Mouse (Mus musculus) forebrain, embryonic 15.5 days (tissue): ENCODE results near the gene Parm1. TPM values are rescaled to one million over a fixed set of nuclear protein-coding genes. Genes with fewer than 3 reads are reported as not detected.

Experiments
- ATAC-seq: fragments of 200-750 bp; cut with Nextera tagmentation; replicated peaks from 2 replicates; pipeline ENCODE4 v1.8.0; 2017; ENCODE audit warnings: mild to moderate bottlenecking, moderate TSS enrichment, moderate library complexity
- H3K27ac ChIP-seq: fragments of 300-500 bp; sonication (generic); replicated peaks from 2 replicates; pipeline ENCODE4 v1.5.1; 2015; ENCODE audit warnings: mild to moderate bottlenecking, inconsistent platforms
- H3K27me3 ChIP-seq: fragments of 300-500 bp; sonication (generic); 2 replicates; pipeline ENCODE4 v1.6.1; 2015; ENCODE audit warnings: inconsistent platforms
- H3K36me3 ChIP-seq: fragments of 300-500 bp; sonication (generic); 2 replicates; pipeline ENCODE4 v1.6.1; 2015; ENCODE audit warnings: mild to moderate bottlenecking, inconsistent platforms
- H3K4me1 ChIP-seq: fragments of 300-500 bp; sonication (generic); 2 replicates; pipeline ENCODE4 v1.6.1; 2015; ENCODE audit warnings: inconsistent platforms
- H3K4me2 ChIP-seq: fragments of 300-500 bp; sonication (generic); replicated peaks from 2 replicates; pipeline ENCODE4 v1.6.1; 2015; ENCODE audit warnings: mild to moderate bottlenecking, inconsistent platforms
- H3K4me3 ChIP-seq: fragments of 300-500 bp; sonication (generic); 2 replicates; pipeline ENCODE4 v1.5.1; 2015; ENCODE audit warnings: mild to moderate bottlenecking, inconsistent platforms
- H3K9ac ChIP-seq: fragments of 300-500 bp; sonication (generic); replicated peaks from 2 replicates; pipeline ENCODE4 v1.6.1; 2015; ENCODE audit warnings: mild to moderate bottlenecking, inconsistent platforms
- H3K9me3 ChIP-seq: fragments of 300-500 bp; sonication (generic); 2 replicates; pipeline ENCODE4 v1.6.1; 2016; ENCODE audit warnings: inconsistent platforms
- WGBS: fragments of 180-500 bp; shearing (Covaris S2); methylation state at CpG from one replicate; pipeline ENCODE4 v1.1.7; 2015; ENCODE audit warnings: mixed read lengths; 5-methylcytosine and 5-hydroxymethylcytosine counted together
- polyA plus RNA-seq: library from polyadenylated mRNA; unstranded; fragments of >200 nt; fragmentation: Nextera tagmentation; extraction: Ambion mirVana; gene quantifications from 2 replicates; pipeline ENCODE4 v1.2.1, GENCODE M21; 2015

The Parm1 gene
- polyA plus RNA-seq, 1 experiment from 2014 or later: 3.5 TPM

- ATAC-seq: no peak
- no peak overlapping the region for H3K4me2 ChIP-seq
These were observed 94.2 kb downstream of the Parm1 start for GRCm38 (mm10) chr5:91611589-91611988.

GRCm38 (mm10) chr5:91617331-91618233 is 100.2 kb downstream of the Parm1 start:
- H3K9me3 ChIP-seq: no peaks in the 10 kb centered on the region
- 87% methylated on average over 11 of the region's 11 CpGs for WGBS
- ATAC-seq: no peak
- no peak overlapping the region for H3K4me3 ChIP-seq
- H3K9ac ChIP-seq: no peak overlapping the region
- no peak overlapping the region for H3K4me2 ChIP-seq
- H3K36me3 ChIP-seq: no peaks in the 10 kb centered on the region
- no peak overlapping the region for H3K27ac ChIP-seq
- H3K4me1 ChIP-seq: no peaks in the 10 kb centered on the region
- no peaks in the 10 kb centered on the region for H3K27me3 ChIP-seq

More at GRCm38 (mm10) chr5:91611589-91611988, 94.2 kb downstream of the Parm1 start:
- WGBS: 84% methylated on average over 3 of the region's 3 CpGs
- Histone ChIP-seq H3K27me3 (no peaks in the 10 kb centered on the region), H3K36me3 (no peaks in the 10 kb centered on the region), H3K27ac (no peak overlapping the region), H3K9me3 (no peaks in the 10 kb centered on the region), H3K4me1 (no peaks in the 10 kb centered on the region), H3K4me3 (no peak overlapping the region), H3K9ac (no peak overlapping the region)

- WGBS: 51% methylated on average over 4 of the region's 4 CpGs
These were observed 101.3 kb downstream of the Parm1 start for GRCm38 (mm10) chr5:91618661-91619173.

GRCm38 (mm10) chr5:91621197-91621596 is 103.8 kb downstream of the Parm1 start:
- no peak overlapping the region for H3K27ac ChIP-seq
- 96% methylated on average over 6 of the region's 6 CpGs for WGBS

More at GRCm38 (mm10) chr5:91618661-91619173, 101.3 kb downstream of the Parm1 start:
- Histone ChIP-seq H3K27me3 (no peaks in the 10 kb centered on the region), H3K4me1 (no peaks in the 10 kb centered on the region), H3K4me3 (no peak overlapping the region), H3K27ac (no peak overlapping the region), H3K9ac (no peak overlapping the region), H3K36me3 (no peaks in the 10 kb centered on the region), H3K9me3 (no peaks in the 10 kb centered on the region), H3K4me2 (no peak overlapping the region)
- no peak for ATAC-seq

GRCm38 (mm10) chr5:91626823-91627222 is 109.4 kb downstream of the Parm1 start:
- H3K4me1 ChIP-seq: no peaks in the 10 kb centered on the region
- no peak overlapping the region for H3K4me2 ChIP-seq
- ATAC-seq: 0 out of 2 replicates have a peak, but pooled peaks have one; percentile 63
- no peak overlapping the region for H3K4me3 ChIP-seq
- no peak overlapping the region for H3K27ac ChIP-seq
- H3K9ac ChIP-seq: no peak overlapping the region
- 79% methylated on average over 7 of the region's 7 CpGs for WGBS
- no peaks in the 10 kb centered on the region for H3K27me3 ChIP-seq
- H3K36me3 ChIP-seq: no peaks in the 10 kb centered on the region
- H3K9me3 ChIP-seq: no peaks in the 10 kb centered on the region

More at GRCm38 (mm10) chr5:91621197-91621596, 103.8 kb downstream of the Parm1 start:
- H3K4me2 ChIP-seq: no peak overlapping the region
- no peaks in the 10 kb centered on the region for H3K4me1 ChIP-seq
- no peaks in the 10 kb centered on the region for H3K36me3 ChIP-seq
- ATAC-seq: no peak
- H3K9ac ChIP-seq: no peak overlapping the region
- H3K27me3 ChIP-seq: no peaks in the 10 kb centered on the region
- H3K4me3 ChIP-seq: no peak overlapping the region
- no peaks in the 10 kb centered on the region for H3K9me3 ChIP-seq

GRCm38 (mm10) chr5:91629472-91629871 is 112.1 kb downstream of the Parm1 start:
- no peak overlapping the region for H3K9ac ChIP-seq
- H3K4me3 ChIP-seq: no peak overlapping the region
- H3K4me1 ChIP-seq: no peaks in the 10 kb centered on the region
- no peaks in the 10 kb centered on the region for H3K9me3 ChIP-seq
- WGBS: 57% methylated on average over 5 of the region's 5 CpGs
- no peaks in the 10 kb centered on the region for H3K36me3 ChIP-seq
- ATAC-seq: no peak
- no peak overlapping the region for H3K27ac ChIP-seq
- no peaks in the 10 kb centered on the region for H3K27me3 ChIP-seq
- H3K4me2 ChIP-seq: no peak overlapping the region

- ATAC-seq: no peak
- Histone ChIP-seq H3K27me3 (no peaks in the 10 kb centered on the region), H3K9me3 (no peaks in the 10 kb centered on the region), H3K9ac (no peak overlapping the region), H3K27ac (no peak overlapping the region), H3K4me2 (no peak overlapping the region), H3K36me3 (no peaks in the 10 kb centered on the region), H3K4me3 (no peak overlapping the region), H3K4me1 (peaks cover 9% of the 10 kb centered on the region)
- whole genome bisulfite sequencing: 92% methylated on average over 4 of the region's 4 CpGs
These were observed 133.9 kb downstream of the Parm1 start for GRCm38 (mm10) chr5:91651330-91651729.

GRCm38 (mm10) chr5:91653061-91653915 is 135.9 kb downstream of the Parm1 start:
- H3K4me1 ChIP-seq: peaks cover 9% of the 10 kb centered on the region
- peak; percentile 85 for ATAC-seq
- no peak overlapping the region for H3K9ac ChIP-seq
- 49% methylated on average over 14 of the region's 14 CpGs for WGBS
- H3K4me3 ChIP-seq: no peak overlapping the region
- no peaks in the 10 kb centered on the region for H3K9me3 ChIP-seq
- H3K27me3 ChIP-seq: no peaks in the 10 kb centered on the region
- no peaks in the 10 kb centered on the region for H3K36me3 ChIP-seq
- no peak overlapping the region for H3K4me2 ChIP-seq
- no peak overlapping the region for H3K27ac ChIP-seq

- Histone ChIP-seq H3K27me3 (no peaks in the 10 kb centered on the region), H3K9ac (no peak overlapping the region), H3K4me2 (no peak overlapping the region), H3K27ac (no peak overlapping the region), H3K36me3 (no peaks in the 10 kb centered on the region), H3K4me3 (no peak overlapping the region), H3K4me1 (peaks cover 9% of the 10 kb centered on the region), H3K9me3 (no peaks in the 10 kb centered on the region)
- 74% methylated on average over 3 of the region's 3 CpGs for WGBS
- ATAC-seq: no peak
These were observed 137.1 kb downstream of the Parm1 start for GRCm38 (mm10) chr5:91654331-91655048.

GRCm38 (mm10) chr5:91655263-91655662 is 137.8 kb downstream of the Parm1 start:
- 86% methylated on average over 3 of the region's 3 CpGs for WGBS
- H3K27ac ChIP-seq: no peak overlapping the region
- no peak overlapping the region for H3K4me3 ChIP-seq
- no peaks in the 10 kb centered on the region for H3K9me3 ChIP-seq
- ATAC-seq: no peak
- H3K36me3 ChIP-seq: no peaks in the 10 kb centered on the region
- H3K9ac ChIP-seq: no peak overlapping the region
- no peak overlapping the region for H3K4me2 ChIP-seq
- no peaks in the 10 kb centered on the region for H3K27me3 ChIP-seq
- peaks cover 9% of the 10 kb centered on the region for H3K4me1 ChIP-seq

GRCm38 (mm10) chr5:91662715-91663114 is 145.3 kb downstream of the Parm1 start:
- H3K4me2 ChIP-seq: no peak overlapping the region
- no peaks in the 10 kb centered on the region for H3K27me3 ChIP-seq
- H3K4me1 ChIP-seq: no peaks in the 10 kb centered on the region
- no peak for ATAC-seq
- H3K36me3 ChIP-seq: no peaks in the 10 kb centered on the region
- H3K4me3 ChIP-seq: no peak overlapping the region
- H3K9me3 ChIP-seq: no peaks in the 10 kb centered on the region
- 88% methylated on average over 1 of the region's 1 CpGs for WGBS
- no peak overlapping the region for H3K9ac ChIP-seq
- H3K27ac ChIP-seq: no peak overlapping the region
